Mouse (Mus musculus): ENCODE measurements around the gene Rps27rt. TPM values are rescaled to one million over a fixed set of nuclear protein-coding genes. Genes with fewer than 3 reads are reported as not detected.
"Not testable (repeated sequence)": the region's sequence is repeated elsewhere in the genome, so short reads cannot be mapped to it uniquely, and the experiment has no call there.

The Rps27rt gene
- total RNA-seq (2021), result 10 to 100 TPM; 21.8 to 24.8 TPM

GRCm38 (mm10) chr9:114982689-114983360 lies at the start of gene Rps27rt:
Gene Rps27rt (minus strand): TSS chr9:114982739.
- intact Hi-C loops (cut with DNase I), result no loop called here
- peak; percentile 32 to 63 for DNase-seq (ENCODE audit: low spot score in 2 of 2)

GRCm38 (mm10) chr9:115031046-115031445 lies 48.5 kb upstream of the Rps27rt start:
- intact Hi-C loops (cut with DNase I); DNase-seq (ENCODE audit: low spot score in 2 of 2): not testable (repeated sequence)

- intact Hi-C loops (cut with DNase I), result no loop called here
- DNase-seq (ENCODE audit: low spot score in 2 of 2), result no peak
Observed at GRCm38 (mm10) chr9:115030581-115030980, 48.0 kb upstream of the Rps27rt start.

GRCm38 (mm10) chr9:115029307-115029706 lies 46.8 kb upstream of the Rps27rt start:
- intact Hi-C loops (cut with DNase I), result no loop called here
- DNase-seq (ENCODE audit: low spot score in 2 of 2), result no peak

- peak; percentile 67 to 90 for DNase-seq (ENCODE audit: low spot score in 2 of 2)
- intact Hi-C loops (cut with DNase I), result loop anchor here (2.0 kb wide), 1 partner anchor 45 kb away; the partner anchor contains the start of gene Osbpl10
Observed at GRCm38 (mm10) chr9:115023708-115024383, 41.3 kb upstream of the Rps27rt start.

- intact Hi-C loops (cut with DNase I), result no loop called here
- no peak for DNase-seq (ENCODE audit: low spot score in 2 of 2)
Observed at GRCm38 (mm10) chr9:115023137-115023536, 40.6 kb upstream of the Rps27rt start.

DNA sequence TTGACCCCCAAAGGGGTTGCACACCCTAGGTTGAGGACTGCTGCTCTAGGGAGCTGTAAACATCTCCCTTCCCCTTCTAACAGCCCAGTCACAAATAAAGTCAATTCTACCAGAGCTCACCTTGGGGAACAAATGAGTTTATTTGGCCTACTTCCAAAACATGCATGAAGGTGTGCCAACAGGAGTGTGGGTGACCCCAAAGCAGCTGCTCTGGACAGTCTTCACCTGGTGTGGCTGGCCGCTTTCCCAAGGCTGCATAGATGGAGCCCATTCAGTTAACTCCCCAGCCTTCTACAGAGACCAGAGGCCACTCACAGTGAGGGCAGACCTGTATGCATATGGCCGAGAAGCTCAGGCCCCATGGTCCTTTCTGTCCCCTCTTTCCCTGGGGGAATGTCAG lies 38.9 kb upstream of the Rps27rt start:
- intact Hi-C loops (cut with DNase I), result no loop called here
- no peak for DNase-seq (ENCODE audit: low spot score in 2 of 2)

- DNase-seq (ENCODE audit: low spot score in 2 of 2), result no peak
- intact Hi-C loops (cut with DNase I), result no loop called here
Observed at GRCm38 (mm10) chr9:115020141-115020540, 37.6 kb upstream of the Rps27rt start.

DNA sequence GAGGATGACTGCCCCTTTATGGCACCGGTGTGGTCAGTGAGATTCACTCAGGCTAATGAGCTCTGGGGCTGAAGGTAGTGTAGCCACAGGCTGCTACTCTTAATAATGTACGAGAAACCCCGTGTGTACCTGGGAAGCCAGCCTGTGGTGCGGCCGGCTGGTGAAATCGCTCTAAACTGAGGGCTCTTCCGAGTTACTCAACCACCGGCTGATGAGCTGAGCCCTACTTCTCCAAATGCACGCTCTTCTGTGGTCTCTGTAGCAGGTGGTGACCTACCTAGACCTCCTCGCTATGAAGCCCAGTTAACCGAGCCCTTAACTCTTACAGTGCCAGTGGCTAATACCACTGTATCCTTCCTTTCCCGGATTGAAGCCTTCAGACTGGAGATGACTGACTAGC lies 29.8 kb upstream of the Rps27rt start:
- no peak for DNase-seq (ENCODE audit: low spot score in 2 of 2)
- intact Hi-C loops (cut with DNase I), result no loop called here

DNA sequence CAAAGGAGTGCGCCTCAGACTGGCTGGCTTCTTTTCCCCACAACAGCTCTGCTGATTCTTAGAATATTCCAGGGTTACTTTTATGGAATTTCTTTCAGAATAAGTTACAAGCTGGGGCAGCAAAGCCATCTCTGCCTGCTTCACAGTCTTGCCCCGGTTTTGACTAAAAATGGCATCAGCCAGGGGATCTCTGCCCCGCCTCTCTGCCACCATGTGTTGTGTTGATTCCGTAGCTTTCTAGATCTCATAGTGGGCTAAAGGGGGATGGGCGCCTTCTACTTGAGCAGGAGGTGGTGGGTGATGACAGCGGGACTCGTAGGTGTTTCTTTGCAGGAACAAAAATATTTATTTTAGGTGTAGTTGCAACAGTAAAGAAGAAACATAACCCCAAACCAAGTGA lies 25.7 kb upstream of the Rps27rt start:
- intact Hi-C loops (cut with DNase I), result no loop called here
- peak in 1 of 2 experiments; percentile 73 for DNase-seq (ENCODE audit: low spot score in 2 of 2)

DNA sequence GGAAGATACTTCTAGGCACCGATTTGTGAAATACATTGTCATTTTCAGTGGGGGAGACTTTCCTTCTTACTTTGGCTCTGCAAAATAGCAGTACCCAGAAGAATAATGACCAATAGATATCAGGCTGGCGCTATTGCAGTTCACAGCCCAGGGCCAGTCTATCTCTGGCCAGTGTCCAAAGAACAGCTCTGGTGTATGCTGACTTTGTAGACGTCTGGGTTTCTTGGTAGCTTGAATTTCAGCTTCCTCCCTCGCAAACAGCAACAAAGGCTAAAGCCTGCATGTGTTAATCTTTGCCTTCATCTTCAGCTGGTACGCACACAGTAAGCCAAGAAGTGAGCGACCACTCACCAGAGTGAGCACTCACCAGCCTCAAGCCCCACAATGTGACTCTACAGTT lies 25.2 kb upstream of the Rps27rt start:
- intact Hi-C loops (cut with DNase I), result no loop called here

DNA sequence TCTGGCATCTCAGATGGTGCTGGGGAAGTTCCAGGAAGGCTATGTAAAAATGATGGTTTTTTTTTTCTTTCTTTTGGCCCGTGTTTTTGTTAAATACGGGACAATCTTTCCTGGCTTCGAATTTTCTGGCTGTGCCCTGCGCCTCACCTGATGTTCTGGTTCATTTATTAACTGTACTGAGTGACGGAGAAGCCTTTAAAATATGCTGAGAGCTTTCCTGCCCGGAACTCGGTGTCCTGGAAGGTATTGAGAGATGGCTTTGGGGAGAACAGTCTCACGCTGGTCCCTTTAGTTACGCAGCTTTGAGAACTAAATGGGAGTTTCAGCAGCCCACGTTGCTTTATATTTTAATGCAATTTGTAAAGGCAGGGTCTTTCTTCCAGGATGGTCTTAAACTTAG lies 22.9 kb upstream of the Rps27rt start:
- intact Hi-C loops (cut with DNase I), result no loop called here
- no peak for DNase-seq (ENCODE audit: low spot score in 2 of 2)

More for the DNA sequence above, 25.2 kb upstream of the Rps27rt start:
- DNase-seq (ENCODE audit: low spot score in 2 of 2), result no peak

DNA sequence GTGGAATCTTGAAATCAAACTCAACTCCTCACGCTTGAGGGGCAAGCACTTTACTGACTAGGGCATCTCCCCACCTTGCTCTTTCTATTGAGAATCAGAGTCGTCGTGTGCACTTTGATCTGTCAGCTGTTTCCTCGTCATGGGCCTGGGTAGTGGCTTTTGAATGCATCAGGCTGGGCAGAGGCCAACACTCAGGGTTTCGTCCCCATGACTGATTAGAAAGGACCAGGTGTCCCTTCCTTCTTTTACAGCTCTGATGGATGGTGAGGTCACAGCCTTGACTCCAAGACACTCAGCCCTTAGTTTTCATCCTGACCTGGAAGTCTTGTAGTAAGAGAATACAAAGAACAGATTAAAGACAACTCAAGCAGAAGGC lies 17.2 kb upstream of the Rps27rt start:
- intact Hi-C loops (cut with DNase I), result no loop called here
- DNase-seq (ENCODE audit: low spot score in 2 of 2), result no peak

GRCm38 (mm10) chr9:114999010-114999770 lies 16.7 kb upstream of the Rps27rt start:
- intact Hi-C loops (cut with DNase I), result no loop called here
- DNase-seq (ENCODE audit: low spot score in 2 of 2), result no peak

GRCm38 (mm10) chr9:114996489-114996888 lies 13.9 kb upstream of the Rps27rt start:
- intact Hi-C loops (cut with DNase I), result no loop called here
- no peak for DNase-seq (ENCODE audit: low spot score in 2 of 2)

- intact Hi-C loops (cut with DNase I), result no loop called here
- DNase-seq (ENCODE audit: low spot score in 2 of 2), result no peak
Observed at GRCm38 (mm10) chr9:114995716-114996115, 13.2 kb upstream of the Rps27rt start.

- no peak for DNase-seq (ENCODE audit: low spot score in 2 of 2)
- intact Hi-C loops (cut with DNase I), result no loop called here
Observed at GRCm38 (mm10) chr9:114995250-114995649, 12.7 kb upstream of the Rps27rt start.

DNA sequence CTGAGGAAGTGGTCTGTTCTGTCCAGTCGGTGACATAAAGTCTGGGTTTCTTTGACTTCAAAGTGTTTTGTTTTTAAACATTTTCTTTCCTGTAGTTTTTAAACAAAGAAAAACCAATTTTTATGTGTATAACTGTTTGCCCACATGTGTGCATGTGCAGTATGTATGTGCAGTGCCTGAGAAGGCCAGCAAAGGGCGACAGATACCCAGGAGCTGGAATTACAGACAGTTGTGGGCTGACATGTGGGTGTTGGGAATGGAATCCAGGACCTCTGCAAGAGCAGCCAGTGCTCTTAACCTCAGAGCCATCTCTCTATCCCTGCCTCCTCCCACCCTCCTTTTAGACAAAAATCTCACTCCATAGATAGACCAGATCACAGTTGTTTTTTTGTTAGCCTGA lies 10.0 kb upstream of the Rps27rt start:
- intact Hi-C loops (cut with DNase I), result no loop called here
- no peak for DNase-seq (ENCODE audit: low spot score in 2 of 2)

DNA sequence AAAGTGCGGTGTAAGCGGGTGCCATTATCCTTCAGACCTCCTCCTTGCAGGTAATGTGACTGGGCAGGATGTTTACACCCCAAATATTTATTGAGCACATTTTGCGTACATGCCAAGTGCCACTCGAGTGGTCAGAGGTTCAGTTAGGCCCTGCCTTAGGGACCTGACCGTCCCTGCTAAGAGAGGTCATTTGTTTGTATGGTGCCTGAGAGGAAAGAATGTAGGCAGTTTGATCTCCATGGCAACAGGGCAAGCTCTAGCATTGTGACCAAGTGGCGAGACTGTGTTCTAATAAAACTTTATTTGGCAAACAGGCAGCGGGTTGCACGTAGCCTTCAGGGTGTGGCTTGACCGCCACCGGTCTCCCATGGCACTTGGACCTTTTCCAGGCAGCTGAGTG lies 7.9 kb upstream of the Rps27rt start:
- no peak for DNase-seq (ENCODE audit: low spot score in 2 of 2)
- intact Hi-C loops (cut with DNase I), result no loop called here

GRCm38 (mm10) chr9:114988610-114989327 lies 6.2 kb upstream of the Rps27rt start:
- DNase-seq (ENCODE audit: low spot score in 2 of 2), result peak in 1 of 2 experiments; percentile 47
- intact Hi-C loops (cut with DNase I), result no loop called here

All from left cerebral cortex, postnatal 25 days (tissue).